Mouse (Mus musculus): ENCODE measurements around the gene Sptan1. TPM values are rescaled to one million over a fixed set of nuclear protein-coding genes. Genes with fewer than 3 reads are reported as not detected.
A peak's percentile ranks its signal among the peaks of the same experiment; 100 is the strongest.

Gene Sptan1
- polyA plus RNA-seq, 1 experiment from 2014 or later: 84.2 TPM

DNA sequence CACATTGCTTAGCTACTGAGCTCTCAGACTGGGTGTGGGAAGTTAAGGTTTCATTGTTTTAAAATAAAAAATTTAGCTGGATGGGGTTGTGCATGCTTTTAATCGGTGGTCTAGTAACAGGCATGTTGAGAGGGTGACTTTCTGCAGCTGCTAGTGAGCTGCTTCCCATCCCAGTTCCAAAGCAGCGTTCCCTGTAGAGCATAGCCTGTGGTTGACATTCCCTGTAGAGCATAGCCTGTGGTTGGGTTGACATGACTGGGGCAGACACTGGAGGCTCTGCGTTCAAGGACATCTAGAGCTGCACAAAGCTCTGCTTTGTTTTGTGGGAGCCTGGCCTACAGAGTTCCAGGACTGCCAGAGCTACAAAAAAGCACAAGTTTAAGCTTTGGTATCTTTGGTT, 107.9 kb downstream of the Sptan1 start:
- WGBS: 70% methylated on average over 3 of the region's 3 CpGs

DNA sequence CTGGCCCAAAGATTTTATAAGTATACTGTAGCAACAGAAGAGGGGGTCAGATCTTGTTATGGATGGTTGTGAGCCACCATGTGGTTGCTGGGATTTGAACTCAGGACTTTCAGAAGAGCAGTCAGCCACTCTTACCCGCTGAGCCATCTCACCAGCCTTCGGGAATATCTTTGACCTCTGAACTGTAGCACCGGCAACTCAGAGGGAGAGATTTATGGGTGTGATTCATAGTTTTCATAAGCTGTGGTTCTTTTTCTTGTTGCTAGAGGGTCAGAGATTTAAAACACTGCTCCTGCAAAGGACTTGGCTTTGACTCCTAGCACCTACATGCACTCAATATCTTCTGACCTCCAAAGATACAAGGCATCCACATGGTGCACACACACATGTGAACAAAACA, 110.3 kb downstream of the Sptan1 start:
- ATAC-seq (ENCODE audit: insufficient read depth, low FRiP score): no peak
- H3K4me1 ChIP-seq (ENCODE audit: control insufficient read depth, insufficient read depth, low read length): peaks cover 9% of the 10 kb centered on the region
- no peak overlapping the region for H3K27ac ChIP-seq (ENCODE audit: low read length)
- no peaks in the 10 kb centered on the region for H3K9me3 ChIP-seq (replicated peaks; ENCODE audit: control insufficient read depth, low read length)
- no peaks in the 10 kb centered on the region for H3K36me3 ChIP-seq (ENCODE audit: control insufficient read depth, insufficient read depth, low read length)
- H3K4me2 ChIP-seq (ENCODE audit: low read depth, low read length): no peak overlapping the region
- no peak overlapping the region for H3K4me3 ChIP-seq (replicated peaks; ENCODE audit: low read length)
- 49% methylated on average over 3 of the region's 3 CpGs for WGBS
- no peak overlapping the region for H3K9ac ChIP-seq (ENCODE audit: low read length)
- H3K27me3 ChIP-seq (ENCODE audit: control insufficient read depth, insufficient read depth, low read length): no peaks in the 10 kb centered on the region

More for the DNA sequence above, 107.9 kb downstream of the Sptan1 start:
- H3K36me3 ChIP-seq (ENCODE audit: control insufficient read depth, insufficient read depth, low read length): no peaks in the 10 kb centered on the region; the same call in 1 of the 2 replicates
- H3K9me3 ChIP-seq (replicated peaks; ENCODE audit: control insufficient read depth, low read length): no peaks in the 10 kb centered on the region
- no peak overlapping the region for H3K4me3 ChIP-seq (replicated peaks; ENCODE audit: low read length)
- no peak overlapping the region for H3K4me2 ChIP-seq (ENCODE audit: low read depth, low read length)
- ATAC-seq (ENCODE audit: insufficient read depth, low FRiP score): no peak
- H3K27me3 ChIP-seq (ENCODE audit: control insufficient read depth, insufficient read depth, low read length): no peaks in the 10 kb centered on the region
- H3K9ac ChIP-seq (ENCODE audit: low read length): no peak overlapping the region
- H3K27ac ChIP-seq (ENCODE audit: low read length): no peak overlapping the region
- peaks cover 7% of the 10 kb centered on the region; the same call in 1 of the 2 replicates for H3K4me1 ChIP-seq (ENCODE audit: control insufficient read depth, insufficient read depth, low read length)

DNA sequence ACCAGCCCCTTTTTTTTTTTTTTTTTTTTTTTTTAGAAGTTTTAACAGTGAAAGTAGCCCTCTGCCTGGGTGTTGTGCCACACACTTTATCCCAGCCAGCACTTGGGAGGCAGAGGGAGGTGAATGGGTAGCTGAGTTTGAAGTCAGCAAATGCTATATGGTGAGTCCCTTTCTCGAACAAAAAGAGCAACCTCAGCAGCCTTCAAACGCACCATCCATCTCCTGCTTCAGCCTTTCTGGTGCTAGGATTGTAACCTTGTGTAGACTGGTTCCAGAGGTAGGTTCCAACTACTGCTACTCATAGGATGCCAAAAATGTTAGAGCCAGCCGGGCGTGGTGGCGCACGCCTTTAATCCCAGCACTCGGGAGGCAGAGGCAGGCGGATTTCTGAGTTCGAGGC, 111.1 kb downstream of the Sptan1 start:
- WGBS: 86% methylated on average over 7 of the region's 9 CpGs
- no peak overlapping the region for H3K9ac ChIP-seq (ENCODE audit: low read length)

DNA sequence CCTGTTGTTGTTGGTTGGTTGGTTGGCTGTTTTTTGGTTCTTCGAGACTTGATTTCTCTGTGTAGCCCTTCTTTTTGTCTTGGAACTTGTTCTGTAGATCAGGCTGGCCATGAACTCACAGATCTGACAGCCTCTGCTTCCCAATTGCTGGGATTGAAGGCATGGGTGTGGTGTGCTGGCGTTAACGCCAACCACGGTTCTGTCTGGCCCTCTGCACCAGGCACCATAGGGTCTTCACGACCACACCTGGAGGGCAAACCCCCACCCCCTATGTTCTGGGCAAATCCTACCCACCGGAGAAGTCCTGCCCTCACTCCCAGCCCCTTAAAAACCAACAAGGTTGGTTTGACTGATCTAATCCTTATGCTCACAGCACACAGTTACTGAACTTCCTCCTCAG, 111.6 kb downstream of the Sptan1 start:
- H3K36me3 ChIP-seq (ENCODE audit: control insufficient read depth, insufficient read depth, low read length): no peaks in the 10 kb centered on the region
- peaks cover 9% of the 10 kb centered on the region for H3K4me1 ChIP-seq (ENCODE audit: control insufficient read depth, insufficient read depth, low read length)
- no peaks in the 10 kb centered on the region for H3K9me3 ChIP-seq (replicated peaks; ENCODE audit: control insufficient read depth, low read length)
- peak overlapping the region; percentile 14 for H3K27ac ChIP-seq (ENCODE audit: low read length)
- 60% methylated on average over 6 of the region's 6 CpGs for WGBS
- no peaks in the 10 kb centered on the region for H3K27me3 ChIP-seq (ENCODE audit: control insufficient read depth, insufficient read depth, low read length)
- peak overlapping the region; percentile 80; the same call in 1 of the 2 replicates for H3K9ac ChIP-seq (ENCODE audit: low read length)
- H3K4me3 ChIP-seq (replicated peaks; ENCODE audit: low read length): no peak overlapping the region
- peak overlapping the region; percentile 99 for H3K4me2 ChIP-seq (ENCODE audit: low read depth, low read length)
- peak; percentile 32; the same call in 1 of the 2 replicates for ATAC-seq (ENCODE audit: insufficient read depth, low FRiP score)

More for the DNA sequence above, 111.1 kb downstream of the Sptan1 start:
- Histone ChIP-seq H3K4me2 (ENCODE audit: low read depth, low read length) (no peak overlapping the region), H3K36me3 (ENCODE audit: control insufficient read depth, insufficient read depth, low read length) (no peaks in the 10 kb centered on the region), H3K27ac (ENCODE audit: low read length) (no peak overlapping the region), H3K4me1 (ENCODE audit: control insufficient read depth, insufficient read depth, low read length) (peaks cover 9% of the 10 kb centered on the region), H3K4me3 (replicated peaks; ENCODE audit: low read length) (no peak overlapping the region), H3K9me3 (replicated peaks; ENCODE audit: control insufficient read depth, low read length) (no peaks in the 10 kb centered on the region), H3K27me3 (ENCODE audit: control insufficient read depth, insufficient read depth, low read length) (no peaks in the 10 kb centered on the region)
- no peak for ATAC-seq (ENCODE audit: insufficient read depth, low FRiP score)

DNA sequence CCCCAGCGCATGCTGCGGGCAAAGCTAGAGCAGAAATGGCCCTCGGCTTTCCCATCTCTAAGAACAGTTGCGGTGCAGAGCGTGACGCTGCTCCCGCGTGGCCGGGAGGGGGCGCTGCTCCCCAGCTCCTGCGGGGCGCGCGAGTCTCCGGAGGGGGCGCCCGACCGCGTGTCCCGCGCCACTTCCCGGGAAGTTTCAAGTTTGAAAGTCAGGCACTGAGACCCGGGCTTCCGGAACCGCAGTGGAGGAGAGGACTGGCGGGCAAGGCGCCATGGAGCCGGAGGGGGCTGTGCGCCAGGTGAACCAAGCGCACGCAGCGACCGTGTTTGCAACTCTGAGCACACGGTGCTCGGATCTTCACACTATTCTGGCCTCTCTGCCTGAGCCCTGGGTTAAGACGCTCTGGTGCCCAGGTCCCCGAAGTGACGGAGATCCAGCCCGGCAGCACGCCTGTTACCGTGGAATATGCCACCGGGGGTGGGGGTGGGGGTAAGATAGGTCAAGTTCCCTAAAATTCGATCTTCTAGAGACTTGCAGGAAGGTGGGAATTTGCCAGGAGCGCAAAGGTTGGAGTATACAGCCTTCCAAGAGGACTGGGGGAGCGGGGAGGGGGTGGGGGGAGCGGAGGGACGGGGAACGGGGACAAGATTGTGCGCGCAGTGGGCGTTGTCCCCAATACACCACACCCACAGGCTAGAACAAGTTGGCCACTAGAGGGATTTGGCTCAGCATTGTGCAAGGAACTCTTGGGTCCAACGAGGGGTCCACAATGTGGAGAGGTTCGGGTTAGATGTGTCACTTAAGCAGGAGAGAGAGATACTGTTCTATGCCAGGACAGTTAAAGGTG, 112.4 kb downstream of the Sptan1 start, which contains the start of gene Pkn3:
Gene Pkn3 (plus strand): TSS at position 183 of the 847 bp plus-strand sequence.
- no peaks in the 10 kb centered on the region for H3K27me3 ChIP-seq (ENCODE audit: control insufficient read depth, insufficient read depth, low read length)
- peaks cover 9% of the 10 kb centered on the region for H3K4me1 ChIP-seq (ENCODE audit: control insufficient read depth, insufficient read depth, low read length)
- peak within 1 kb of the TSS; percentile 74 for H3K4me3 ChIP-seq (replicated peaks; ENCODE audit: low read length)
- no peaks in the 10 kb centered on the region for H3K36me3 ChIP-seq (ENCODE audit: control insufficient read depth, insufficient read depth, low read length)
- peak within 1 kb of the TSS; percentile 94 for H3K27ac ChIP-seq (ENCODE audit: low read length)
- H3K4me2 ChIP-seq (ENCODE audit: low read depth, low read length): peak within 1 kb of the TSS; percentile 99
- under 1% methylated on average over 53 of the region's 53 CpGs for WGBS
- peak; percentile 83 for ATAC-seq (ENCODE audit: insufficient read depth, low FRiP score)
- H3K9me3 ChIP-seq (replicated peaks; ENCODE audit: control insufficient read depth, low read length): no peaks in the 10 kb centered on the region
- H3K9ac ChIP-seq (ENCODE audit: low read length): peak within 1 kb of the TSS; percentile 80

DNA sequence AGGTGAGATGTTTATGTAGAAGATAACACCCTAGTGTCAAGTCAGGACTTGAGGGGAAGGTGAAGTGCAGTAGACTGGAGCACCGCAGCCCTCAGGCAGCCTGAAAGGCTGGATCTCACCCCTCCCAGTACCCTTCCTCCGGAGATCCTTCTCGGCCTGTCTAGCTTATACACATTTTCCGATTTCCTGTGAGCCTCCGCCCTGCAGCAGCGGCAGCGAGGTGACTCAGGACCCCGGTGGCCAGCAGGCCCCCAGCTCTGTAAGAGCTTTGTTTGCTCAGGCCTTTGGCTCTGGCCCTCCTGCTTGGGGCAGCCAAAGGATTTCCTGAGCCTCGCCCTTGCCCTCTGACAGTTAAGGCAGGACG, 113.0 kb downstream of the Sptan1 start:
- H3K4me1 ChIP-seq (ENCODE audit: control insufficient read depth, insufficient read depth, low read length): peaks cover 9% of the 10 kb centered on the region
- peak overlapping the region; percentile 80 for H3K9ac ChIP-seq (ENCODE audit: low read length)
- 16% methylated on average over 10 of the region's 10 CpGs for WGBS
- H3K4me2 ChIP-seq (ENCODE audit: low read depth, low read length): peak overlapping the region; percentile 99
- H3K27ac ChIP-seq (ENCODE audit: low read length): peak overlapping the region; percentile 94
- H3K4me3 ChIP-seq (replicated peaks; ENCODE audit: low read length): peak overlapping the region; percentile 74
- H3K36me3 ChIP-seq (ENCODE audit: control insufficient read depth, insufficient read depth, low read length): no peaks in the 10 kb centered on the region
- ATAC-seq (ENCODE audit: insufficient read depth, low FRiP score): 0 out of 2 replicates have a peak, but pooled peaks have one; percentile 7
- H3K9me3 ChIP-seq (replicated peaks; ENCODE audit: control insufficient read depth, low read length): no peaks in the 10 kb centered on the region
- H3K27me3 ChIP-seq (ENCODE audit: control insufficient read depth, insufficient read depth, low read length): no peaks in the 10 kb centered on the region

DNA sequence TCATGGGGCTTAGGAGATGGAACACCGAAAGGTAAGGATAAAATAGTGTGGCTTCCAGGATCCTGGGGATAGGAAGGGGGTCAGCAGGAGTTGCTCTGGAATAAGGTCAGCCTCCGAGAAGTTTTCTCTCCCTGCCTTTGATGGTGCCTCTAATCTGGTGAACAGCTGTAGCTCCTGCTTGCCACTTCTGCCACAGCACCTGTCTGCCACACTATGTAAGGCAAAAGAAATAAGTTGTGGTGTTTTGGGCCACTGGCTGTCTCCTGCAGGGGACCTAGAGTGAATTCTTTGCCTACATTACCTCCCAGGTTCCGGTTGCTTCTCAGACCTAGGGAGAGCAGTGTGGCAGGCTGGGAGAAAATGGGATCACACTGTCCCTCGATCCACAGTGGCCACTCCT, 113.4 kb downstream of the Sptan1 start:
- H3K9me3 ChIP-seq (replicated peaks; ENCODE audit: control insufficient read depth, low read length): no peaks in the 10 kb centered on the region
- H3K4me1 ChIP-seq (ENCODE audit: control insufficient read depth, insufficient read depth, low read length): peaks cover 9% of the 10 kb centered on the region
- WGBS: 62% methylated on average over 4 of the region's 4 CpGs
- peak overlapping the region; percentile 94 for H3K27ac ChIP-seq (ENCODE audit: low read length)
- no peaks in the 10 kb centered on the region for H3K27me3 ChIP-seq (ENCODE audit: control insufficient read depth, insufficient read depth, low read length)
- peak overlapping the region; percentile 74; the same call in 1 of the 2 replicates for H3K4me3 ChIP-seq (replicated peaks; ENCODE audit: low read length)
- peak overlapping the region; percentile 80 for H3K9ac ChIP-seq (ENCODE audit: low read length)
- H3K36me3 ChIP-seq (ENCODE audit: control insufficient read depth, insufficient read depth, low read length): no peaks in the 10 kb centered on the region
- peak overlapping the region; percentile 99 for H3K4me2 ChIP-seq (ENCODE audit: low read depth, low read length)
- no peak for ATAC-seq (ENCODE audit: insufficient read depth, low FRiP score)

DNA sequence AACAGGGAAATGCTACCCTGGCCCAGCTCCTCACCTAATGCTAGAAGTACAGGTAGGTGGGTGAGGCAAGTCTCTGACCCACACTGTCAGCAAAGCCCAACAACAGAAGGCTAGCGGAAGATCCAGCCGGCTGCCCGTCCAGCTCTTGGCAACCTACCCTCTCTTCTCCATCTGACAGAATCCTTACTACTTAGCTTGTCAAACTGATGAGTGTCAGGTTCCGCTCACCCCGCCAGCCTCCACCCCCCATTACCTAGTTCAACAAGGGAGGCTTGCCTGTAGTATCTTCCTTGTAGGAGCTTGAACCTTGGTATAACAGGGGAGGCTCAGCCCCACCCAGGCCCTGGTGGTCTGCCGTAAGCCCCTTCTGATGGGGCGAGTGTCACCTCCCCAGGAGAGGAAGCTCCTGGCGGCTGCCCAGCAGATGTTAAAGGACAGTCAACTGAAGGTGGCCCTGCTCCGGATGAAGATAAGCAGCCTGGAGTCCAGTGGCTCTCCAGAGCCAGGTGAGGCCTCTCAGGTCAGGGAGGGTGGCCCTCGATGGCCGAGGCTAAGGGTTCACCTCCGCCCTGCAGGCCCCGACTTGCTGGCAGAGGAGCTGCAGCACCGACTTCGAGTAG, 114.9 kb downstream of the Sptan1 start:
- peaks cover 9% of the 10 kb centered on the region for H3K4me1 ChIP-seq (ENCODE audit: control insufficient read depth, insufficient read depth, low read length)

More for the DNA sequence above, 114.9 kb downstream of the Sptan1 start:
- no peaks in the 10 kb centered on the region for H3K9me3 ChIP-seq (replicated peaks; ENCODE audit: control insufficient read depth, low read length)
- no peak overlapping the region for H3K4me2 ChIP-seq (ENCODE audit: low read depth, low read length)
- no peak for ATAC-seq (ENCODE audit: insufficient read depth, low FRiP score)
- H3K36me3 ChIP-seq (ENCODE audit: control insufficient read depth, insufficient read depth, low read length): no peaks in the 10 kb centered on the region
- no peak overlapping the region for H3K4me3 ChIP-seq (replicated peaks; ENCODE audit: low read length)
- 85% methylated on average over 15 of the region's 15 CpGs for WGBS
- H3K27ac ChIP-seq (ENCODE audit: low read length): no peak overlapping the region
- H3K9ac ChIP-seq (ENCODE audit: low read length): no peak overlapping the region
- no peaks in the 10 kb centered on the region for H3K27me3 ChIP-seq (ENCODE audit: control insufficient read depth, insufficient read depth, low read length)

All from stomach, embryonic 16.5 days (tissue).